Mouse (Mus musculus): ENCODE measurements at regions not wholly inside any gene's neighbourhood (a gene's known extent, or its start where the extent isn't known, plus 50 kb on each side); places are given as distances from the start of the nearest gene placed in this dataset.

- no peak for DNase-seq
These were observed 227.8 kb upstream of the Prox1 start for GRCm38 (mm10) chr1:190398308-190398707.

- DNase-seq: no peak
These were observed 227.3 kb upstream of the Prox1 start for GRCm38 (mm10) chr1:190397811-190398210.

GRCm38 (mm10) chr1:190393061-190393460 is 222.5 kb upstream of the Prox1 start:
- no peak for DNase-seq

GRCm38 (mm10) chr1:190388853-190389252 is 218.3 kb upstream of the Prox1 start:
- no peak for DNase-seq

GRCm38 (mm10) chr1:190384555-190384954 is 214.0 kb upstream of the Prox1 start:
- no peak for DNase-seq

GRCm38 (mm10) chr1:190383256-190383838 is 212.8 kb upstream of the Prox1 start:
- DNase-seq: no peak

GRCm38 (mm10) chr1:190380151-190380550 is 209.6 kb upstream of the Prox1 start:
- DNase-seq: no peak

GRCm38 (mm10) chr1:190375160-190375880 is 204.8 kb upstream of the Prox1 start:
- DNase-seq: no peak

- DNase-seq: no peak
These were observed 203.8 kb upstream of the Prox1 start for GRCm38 (mm10) chr1:190374270-190374669.

GRCm38 (mm10) chr1:190366631-190367030 is 196.1 kb upstream of the Prox1 start:
- DNase-seq: no peak

- DNase-seq: no peak
These were observed 194.6 kb upstream of the Prox1 start for GRCm38 (mm10) chr1:190365126-190365525.

- no peak for DNase-seq
These were observed 190.1 kb upstream of the Prox1 start for GRCm38 (mm10) chr1:190360661-190361060.

GRCm38 (mm10) chr1:190357779-190358178 is 187.3 kb upstream of the Prox1 start:
- DNase-seq: no peak

- no peak for DNase-seq
These were observed 177.1 kb upstream of the Prox1 start for GRCm38 (mm10) chr1:190347610-190348009.

- DNase-seq: no peak
These were observed 170.2 kb upstream of the Prox1 start for GRCm38 (mm10) chr1:190340715-190341114.

GRCm38 (mm10) chr1:190334471-190334870 is 164.0 kb upstream of the Prox1 start:
- DNase-seq: no peak

GRCm38 (mm10) chr1:190334053-190334452 is 163.5 kb upstream of the Prox1 start:
- peak in 1 of 2 experiments; percentile 12 for DNase-seq

- no peak for DNase-seq
These were observed 161.5 kb upstream of the Prox1 start for GRCm38 (mm10) chr1:190332001-190332400.

GRCm38 (mm10) chr1:190324562-190324961 is 154.0 kb upstream of the Prox1 start:
- no peak for DNase-seq

GRCm38 (mm10) chr1:190323671-190324070 is 153.2 kb upstream of the Prox1 start:
- no peak for DNase-seq

GRCm38 (mm10) chr1:190316175-190316574 is 145.7 kb upstream of the Prox1 start:
- DNase-seq: no peak

- DNase-seq: no peak
These were observed 139.3 kb upstream of the Prox1 start for GRCm38 (mm10) chr1:190309831-190310230.

GRCm38 (mm10) chr1:190307751-190308150 is 137.2 kb upstream of the Prox1 start:
- DNase-seq: no peak

- DNase-seq: no peak
These were observed 127.3 kb upstream of the Prox1 start for GRCm38 (mm10) chr1:190297666-190298327.
